9 mouse cellular contexts compared by ENCODE assay signal in genomic region chr13:37853441-37853840, GRCm38 (mm10).
DNase-seq lines count a peak whose midpoint lies in the region; TF ChIP-seq lines count a peak whose summit lies in the region.
"Had no signal": no experiment of that assay in that cellular context is flagged by ENCODE, and none has a peak within 500 bp of the region (broad histone marks: within the 10 kb centered on the region; RNA-seq: fewer than 3 reads in every experiment).

No protein-coding gene starts in this region.

- peak overlapping the region; percentile 71 for H3K27ac ChIP-seq in gastrocnemius, adult 2 months
- H3K27ac ChIP-seq in limb, embryonic 10.5 days: 0 out of 2 replicates have a peak overlapping the region, but pooled peaks have one; percentile 42

- no peaks in the 10 kb centered on the region for H3K36me3 ChIP-seq in limb, embryonic 10.5 days

- 47% methylated on average over 4 of the region's 4 CpGs for WGBS in limb, embryonic 10.5 days

- peaks cover 33% of the 10 kb centered on the region for H3K4me1 ChIP-seq in limb, embryonic 10.5 days

- H3K9me3 ChIP-seq in limb, embryonic 10.5 days (replicated peaks): no peaks in the 10 kb centered on the region

- no peak for TF ChIP-seq CTCF in gastrocnemius, adult 2 months (IDR thresholded peaks at IDR 0.05)

- intact Hi-C loops in gastrocnemius, adult 2 months (cut with DNase I): no loop called here
- intact Hi-C loops in gastrocnemius, postnatal 14 days (cut with DNase I; ENCODE audit: low total_unique reads): no loop called here

- H3K4me3 ChIP-seq in gastrocnemius, adult 2 months: peak overlapping the region; percentile 39
- H3K4me3 ChIP-seq in limb, embryonic 10.5 days: 0 out of 2 replicates have a peak overlapping the region, but pooled peaks have one; percentile 51

- H3K27me3 ChIP-seq in limb, embryonic 10.5 days (ENCODE audit: low read depth, poor library complexity, severe bottlenecking): no peaks in the 10 kb centered on the region

- no peak for DNase-seq in gastrocnemius, adult 2 months
- DNase-seq in gastrocnemius, postnatal 14 days: no peak
- peak; percentile 32 to 48 for DNase-seq in spleen, postnatal 36 days (ENCODE audit: low spot score in 2 of 2)
- no peak for DNase-seq in spleen, postnatal 14 days (ENCODE audit: low spot score in 2 of 2)
- DNase-seq in limb, embryonic 10.5 days (ENCODE audit: low spot score): no peak
- no peak for DNase-seq in layer of hippocampus, postnatal 25 days (ENCODE audit: extremely low spot score in 1 of 2, low spot score in 1 of 2)
- DNase-seq in frontal cortex, postnatal 25 days (ENCODE audit: low spot score in 2 of 2): no peak
- DNase-seq in left cerebral cortex, adult 11 months (ENCODE audit: low spot score): no peak
- DNase-seq: cerebellum, adult 2 months had no signal

Comparison
In these comparisons a context has a peak if more than half of its experiments do, and no peak if none do; other contexts are left out.
1. DNase-seq: peak in spleen, postnatal 36 days (2 of 2); none in gastrocnemius, adult 2 months (single experiment), gastrocnemius, postnatal 14 days (single experiment), spleen, postnatal 14 days (0 of 2), limb, embryonic 10.5 days (single experiment), layer of hippocampus, postnatal 25 days (0 of 2), frontal cortex, postnatal 25 days (0 of 2) and left cerebral cortex, adult 11 months (single experiment).